Mouse (Mus musculus) liver (tissue): ENCODE measurements around the gene Ywhag.
A peak's percentile ranks its signal among the peaks of the same experiment; 100 is the strongest.

Experiments
- DNase-seq: peaks from one replicate; pipeline ENCODE4 v3.0.0-alpha.2; 2020; ENCODE audit warnings: mixed read lengths

The Ywhag gene

DNA sequence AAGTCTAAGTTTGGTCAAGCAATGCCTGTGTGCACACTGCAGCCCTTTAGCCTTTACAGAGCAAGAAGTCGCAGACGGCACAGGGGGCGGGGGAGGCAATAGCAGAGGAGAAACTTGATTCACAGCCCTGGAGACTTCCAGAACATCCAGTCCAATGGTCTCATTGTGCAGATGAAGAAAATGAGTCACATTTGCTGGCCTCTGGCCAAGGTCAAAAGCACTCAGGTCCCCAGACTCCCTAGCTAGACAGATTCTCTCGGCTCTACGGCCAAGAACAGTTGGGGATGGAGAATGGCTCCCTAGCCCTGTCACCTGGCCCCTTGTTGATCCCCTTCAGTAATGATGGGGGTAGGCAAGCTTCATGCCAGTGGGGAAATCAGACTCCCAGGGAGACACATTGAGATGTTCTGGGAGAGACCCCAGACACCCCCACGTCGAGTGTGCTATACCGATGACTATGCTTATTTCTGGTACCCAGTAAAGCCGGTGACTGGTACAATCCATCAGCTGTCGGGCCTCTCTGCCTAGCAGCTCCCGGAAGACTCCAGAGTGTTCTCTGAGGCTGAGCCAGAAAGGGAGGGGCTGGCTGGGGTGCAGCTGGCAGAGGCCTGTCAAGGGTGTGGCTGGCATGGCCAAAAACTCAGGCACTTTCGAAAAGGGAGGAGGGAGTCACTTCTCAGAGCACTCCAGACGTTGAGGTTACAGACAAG, 54.8 kb downstream of the Ywhag start:
- DNase-seq, result peak; percentile 32

GRCm38 (mm10) chr5:135877831-135878231, 56.6 kb downstream of the Ywhag start:
- peak; percentile 33 for DNase-seq

DNA sequence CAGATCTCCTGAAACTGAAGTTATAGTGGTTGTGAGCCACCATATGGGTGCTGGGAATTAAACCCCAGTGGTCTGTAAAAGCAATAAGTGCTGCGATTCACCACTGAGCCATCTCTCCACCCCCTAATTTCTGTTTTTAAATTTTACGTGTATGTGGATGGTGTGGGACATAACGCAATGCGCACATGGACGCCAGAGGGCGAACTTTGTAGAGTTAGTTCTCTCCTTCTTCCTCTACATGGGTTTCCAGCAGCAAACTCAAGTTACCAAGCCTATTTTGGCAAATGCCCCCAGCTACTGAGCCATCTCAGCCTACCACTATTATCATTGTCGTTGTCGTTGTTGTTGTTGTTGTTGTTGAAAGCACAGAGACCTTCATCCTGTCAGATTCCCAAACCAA, 57.2 kb downstream of the Ywhag start:
- peak; percentile 37 for DNase-seq

DNA sequence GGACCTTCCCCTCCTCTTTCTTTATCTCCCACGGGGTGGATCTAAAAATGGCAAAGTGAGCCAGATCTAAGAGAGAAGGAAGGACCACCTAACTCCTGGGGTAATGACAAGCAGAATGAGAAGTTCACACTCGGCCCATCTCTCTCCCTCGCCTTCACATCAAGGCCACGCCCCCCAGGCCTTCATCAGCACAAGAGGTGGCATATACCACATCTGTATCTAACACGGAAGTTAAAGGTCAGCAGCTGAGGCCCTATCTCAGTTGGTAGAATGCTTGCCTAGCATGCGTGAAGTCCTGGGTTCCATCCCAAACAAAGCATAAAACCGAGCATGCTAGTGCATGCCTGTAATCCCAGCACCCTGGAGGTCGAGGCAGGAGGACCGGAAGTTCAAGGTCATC, 60.7 kb downstream of the Ywhag start:
- no peak for DNase-seq

DNA sequence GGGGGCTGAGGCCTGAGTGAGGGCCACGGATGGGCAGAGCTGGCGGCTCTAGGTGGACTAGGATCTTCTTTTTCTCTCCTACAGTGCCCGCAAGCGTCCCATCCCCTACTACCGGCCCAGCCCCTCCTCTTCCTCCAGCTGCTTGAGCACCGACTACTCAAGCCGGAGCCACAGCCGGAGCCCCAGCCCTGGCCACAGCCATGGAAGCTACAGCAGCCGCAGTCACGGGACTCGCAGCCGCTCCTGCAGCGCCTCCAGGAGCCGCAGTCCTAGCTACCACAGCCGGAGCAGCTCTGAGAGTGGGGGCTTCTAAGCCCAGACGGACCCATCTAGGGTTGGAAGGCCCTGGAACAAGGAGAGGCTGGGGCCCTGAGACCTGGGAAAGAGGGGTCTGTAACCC, 61.4 kb downstream of the Ywhag start:
- DNase-seq, result no peak

DNA sequence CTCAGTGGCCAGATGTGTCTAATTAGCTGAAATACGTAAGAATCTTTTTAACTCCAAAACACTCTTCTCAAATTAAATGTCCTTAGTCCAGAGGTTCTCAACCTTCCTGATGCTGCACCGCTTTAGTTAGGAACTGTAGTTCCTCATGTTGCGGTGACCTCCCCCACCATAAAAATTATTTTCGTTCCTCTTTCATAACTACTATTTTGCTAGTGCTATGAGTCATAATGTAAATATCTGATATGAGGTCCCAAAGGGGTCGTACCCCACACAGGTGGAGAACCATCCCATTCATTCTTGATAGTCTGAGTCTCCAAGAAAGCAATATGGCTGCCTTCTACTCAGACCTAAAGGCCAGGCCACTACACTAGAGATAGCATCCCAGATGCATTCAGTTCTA, 63.9 kb downstream of the Ywhag start:
- no peak for DNase-seq

GRCm38 (mm10) chr5:135869661-135870423, 64.6 kb downstream of the Ywhag start:
- no peak for DNase-seq

- no peak for DNase-seq
These were observed 65.8 kb downstream of the Ywhag start for GRCm38 (mm10) chr5:135868653-135869052.

DNA sequence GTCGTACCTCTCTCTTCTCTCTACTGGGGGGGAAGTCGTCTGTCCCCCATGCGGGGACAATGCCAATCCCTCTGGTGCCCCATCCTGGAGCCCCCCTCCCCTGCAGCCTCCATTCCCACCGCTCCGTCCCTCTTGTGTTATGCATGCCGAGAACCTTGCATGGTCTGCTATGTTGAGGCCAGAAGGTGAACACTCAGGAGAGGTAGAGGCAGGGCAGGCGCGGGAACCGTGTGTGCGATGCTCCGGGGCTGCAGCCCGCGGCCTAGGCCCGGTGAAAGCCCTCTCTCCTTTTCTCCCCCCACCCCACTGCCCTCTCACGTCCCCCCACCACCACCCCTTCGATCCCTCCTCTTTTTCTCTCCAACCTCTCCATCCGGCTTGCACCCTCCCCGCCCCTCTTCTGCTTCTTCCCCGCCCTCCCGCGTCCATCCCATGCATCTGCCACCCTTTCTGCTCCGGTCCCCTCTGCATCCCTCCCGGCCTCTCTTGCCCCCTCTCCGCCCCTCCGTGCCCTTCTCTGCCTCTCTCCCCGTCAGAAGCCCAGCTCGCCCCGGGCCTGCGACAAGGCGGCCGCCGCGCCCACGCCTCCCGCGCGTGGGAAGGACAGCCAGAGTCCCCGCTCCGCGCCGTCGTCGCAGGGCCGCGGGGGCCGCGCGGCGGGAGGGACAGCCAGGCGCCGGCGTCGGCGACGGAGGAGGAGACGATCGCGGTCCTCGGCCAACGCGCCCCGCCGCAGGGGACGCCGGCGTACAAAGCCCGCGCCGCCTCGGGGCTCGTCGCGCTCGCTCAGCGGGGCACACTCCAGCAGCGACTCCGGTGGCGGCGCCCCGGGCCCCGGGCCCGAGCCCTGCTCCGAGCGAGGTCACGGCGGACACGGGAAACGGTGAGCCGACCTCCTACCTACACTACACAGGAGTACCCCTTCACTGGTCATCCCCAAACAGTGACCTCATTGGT, 66.5 kb downstream of the Ywhag start:
- DNase-seq, result no peak

DNA sequence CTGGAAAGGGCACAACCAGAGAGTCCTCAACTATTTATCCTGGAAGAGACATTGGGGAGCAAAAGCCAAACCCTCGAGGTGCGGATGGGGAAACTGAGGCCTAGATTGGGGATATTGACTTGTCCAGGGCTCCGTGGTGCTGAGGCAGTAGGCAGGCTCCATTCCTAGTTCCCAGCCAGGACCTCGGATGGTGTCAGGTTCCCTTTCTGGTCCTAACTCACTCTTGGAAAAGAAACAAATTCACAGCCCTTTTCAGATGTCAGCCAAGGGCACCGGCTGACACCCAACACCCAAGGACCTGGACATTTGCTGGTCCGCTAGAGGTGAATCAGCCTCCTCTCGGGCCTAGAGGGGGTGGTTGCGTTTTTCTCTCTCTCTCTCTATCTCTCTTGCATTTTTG, 67.8 kb downstream of the Ywhag start:
- no peak for DNase-seq
